Mouse (Mus musculus): ENCODE measurements around the gene Cntnap2.
"Not testable (repeated sequence)": the region's sequence is repeated elsewhere in the genome, so short reads cannot be mapped to it uniquely, and the experiment has no call there.

Cntnap2 gene

GRCm38 (mm10) chr6:47243863-47244606 lies 2184.9 kb downstream of the Cntnap2 start:
- peak; percentile 85 for DNase-seq (ENCODE audit: low spot score)

DNA sequence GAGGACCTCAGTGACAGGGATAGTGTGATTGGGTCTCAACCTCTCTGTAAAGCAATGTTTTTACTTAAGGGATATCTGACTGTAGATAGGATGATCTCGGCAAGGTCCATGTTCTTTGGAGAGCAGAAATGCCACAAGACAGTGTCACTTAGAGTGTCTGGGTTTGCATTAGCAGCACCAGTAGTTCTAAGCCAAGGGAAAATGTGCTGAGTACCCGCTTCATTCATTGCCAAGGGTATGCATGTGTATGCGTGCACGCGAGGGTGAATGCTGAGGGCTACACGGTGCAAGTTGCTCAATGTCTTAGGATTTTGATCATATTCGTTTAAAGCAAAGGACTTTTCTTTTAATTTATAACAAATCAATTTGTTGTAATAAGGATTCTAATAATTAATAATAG lies 2185.5 kb downstream of the Cntnap2 start:
- DNase-seq (ENCODE audit: low spot score): no peak

DNA sequence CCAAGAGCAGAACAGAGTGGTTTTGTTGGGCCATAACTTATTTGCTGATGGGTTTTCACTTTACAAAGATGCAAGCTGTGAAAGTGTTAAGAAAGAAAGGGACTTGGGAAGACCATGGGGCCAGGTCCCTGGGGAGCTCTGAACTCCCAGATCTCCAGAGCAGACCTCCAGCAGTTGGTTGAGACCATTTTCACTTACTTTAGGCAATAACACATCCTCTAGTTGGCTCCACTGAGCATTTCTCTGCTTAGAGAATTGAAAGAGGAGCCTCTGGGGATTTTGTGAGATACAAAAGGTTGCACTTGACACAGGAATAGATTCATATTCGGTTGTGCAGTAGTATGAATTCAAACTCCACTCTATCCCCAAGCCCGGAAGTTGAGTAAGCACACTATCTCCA lies 2196.1 kb downstream of the Cntnap2 start:
- DNase-seq (ENCODE audit: low spot score): no peak

DNA sequence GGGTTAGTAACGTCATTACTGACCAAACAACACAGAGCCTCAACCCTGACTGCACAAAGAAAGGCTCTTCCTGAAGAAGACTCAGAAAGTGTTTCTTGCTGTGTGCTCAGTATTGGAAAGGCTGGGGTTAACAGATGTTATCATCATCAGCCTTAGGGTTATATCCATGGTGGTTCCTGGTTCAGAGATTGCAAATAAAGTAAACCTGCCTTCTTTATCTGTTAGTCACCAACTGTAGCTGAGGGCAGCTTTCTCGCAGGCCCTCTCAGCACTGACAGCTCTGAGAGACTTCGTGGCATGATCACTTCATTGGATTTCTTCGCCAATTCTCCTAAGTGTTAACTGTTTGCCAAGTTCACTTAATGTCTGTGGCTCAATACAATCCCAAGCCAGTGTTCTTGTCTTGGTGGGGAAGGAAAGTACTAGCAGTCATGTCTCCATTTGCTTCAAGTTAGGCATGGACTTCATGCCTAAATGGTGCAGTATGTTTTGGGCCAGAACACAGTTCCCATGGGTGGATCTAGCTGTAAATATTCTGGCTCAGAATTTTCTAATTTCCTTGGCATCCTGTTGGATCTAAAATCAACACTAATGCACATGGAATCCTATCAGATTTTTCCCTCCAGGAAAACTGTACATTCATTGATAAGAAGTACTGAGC lies 2197.2 kb downstream of the Cntnap2 start:
- DNase-seq (ENCODE audit: low spot score): no peak

DNA sequence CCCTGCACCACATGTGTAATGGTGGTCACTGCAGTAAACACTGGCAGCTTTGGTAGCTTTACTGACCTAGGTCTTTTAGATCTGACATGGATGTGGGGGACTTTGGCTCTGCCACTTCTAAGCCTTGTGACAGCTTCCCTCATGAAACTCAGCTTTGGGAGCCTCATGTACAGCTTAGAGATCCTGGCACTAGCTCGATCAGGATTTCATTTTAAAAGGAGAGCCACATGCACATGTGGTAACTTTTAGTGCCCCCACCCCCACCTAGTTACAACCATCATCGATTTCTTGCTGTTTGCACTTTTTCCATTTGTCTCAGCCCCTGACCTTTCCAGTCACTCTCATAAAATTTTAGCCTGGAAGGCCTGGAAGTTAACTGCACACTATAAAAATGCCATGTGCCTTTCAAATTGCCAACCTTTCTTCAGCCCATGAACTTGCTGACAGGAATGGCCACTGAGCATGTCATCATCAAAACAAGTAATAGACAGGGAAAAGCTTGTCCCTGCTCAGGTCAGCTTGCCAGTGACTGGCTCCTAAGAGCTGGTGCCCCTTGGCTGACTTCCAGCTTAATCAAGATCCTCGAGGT lies 2197.9 kb downstream of the Cntnap2 start:
- no peak for DNase-seq (ENCODE audit: low spot score)

- DNase-seq (ENCODE audit: low spot score): no peak
These were observed 2200.5 kb downstream of the Cntnap2 start for GRCm38 (mm10) chr6:47259626-47260114.

DNA sequence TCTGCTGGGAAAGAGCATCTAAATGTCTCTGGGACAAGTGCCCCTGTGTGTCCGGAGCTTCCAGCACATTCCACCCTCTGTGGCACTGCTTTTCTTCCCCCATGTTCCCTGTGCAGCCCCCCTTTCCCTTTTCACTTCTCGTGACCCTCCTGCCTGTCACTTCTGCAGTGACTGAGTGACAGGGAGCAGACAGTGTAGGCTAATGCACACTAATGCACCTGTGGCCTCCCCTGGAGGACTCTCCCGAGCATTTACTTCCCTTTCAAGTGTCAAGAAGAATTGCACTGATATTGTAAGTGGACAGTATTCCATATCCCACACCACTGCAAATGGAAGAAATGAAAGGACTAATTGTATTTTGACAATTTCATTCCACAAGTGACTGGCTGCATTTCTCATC lies 2208.1 kb downstream of the Cntnap2 start:
- DNase-seq (ENCODE audit: low spot score): no peak

GRCm38 (mm10) chr6:47269455-47269854 lies 2210.3 kb downstream of the Cntnap2 start:
- no peak for DNase-seq (ENCODE audit: low spot score)

GRCm38 (mm10) chr6:47271576-47271975 lies 2212.4 kb downstream of the Cntnap2 start:
- no peak for DNase-seq (ENCODE audit: low spot score)

DNA sequence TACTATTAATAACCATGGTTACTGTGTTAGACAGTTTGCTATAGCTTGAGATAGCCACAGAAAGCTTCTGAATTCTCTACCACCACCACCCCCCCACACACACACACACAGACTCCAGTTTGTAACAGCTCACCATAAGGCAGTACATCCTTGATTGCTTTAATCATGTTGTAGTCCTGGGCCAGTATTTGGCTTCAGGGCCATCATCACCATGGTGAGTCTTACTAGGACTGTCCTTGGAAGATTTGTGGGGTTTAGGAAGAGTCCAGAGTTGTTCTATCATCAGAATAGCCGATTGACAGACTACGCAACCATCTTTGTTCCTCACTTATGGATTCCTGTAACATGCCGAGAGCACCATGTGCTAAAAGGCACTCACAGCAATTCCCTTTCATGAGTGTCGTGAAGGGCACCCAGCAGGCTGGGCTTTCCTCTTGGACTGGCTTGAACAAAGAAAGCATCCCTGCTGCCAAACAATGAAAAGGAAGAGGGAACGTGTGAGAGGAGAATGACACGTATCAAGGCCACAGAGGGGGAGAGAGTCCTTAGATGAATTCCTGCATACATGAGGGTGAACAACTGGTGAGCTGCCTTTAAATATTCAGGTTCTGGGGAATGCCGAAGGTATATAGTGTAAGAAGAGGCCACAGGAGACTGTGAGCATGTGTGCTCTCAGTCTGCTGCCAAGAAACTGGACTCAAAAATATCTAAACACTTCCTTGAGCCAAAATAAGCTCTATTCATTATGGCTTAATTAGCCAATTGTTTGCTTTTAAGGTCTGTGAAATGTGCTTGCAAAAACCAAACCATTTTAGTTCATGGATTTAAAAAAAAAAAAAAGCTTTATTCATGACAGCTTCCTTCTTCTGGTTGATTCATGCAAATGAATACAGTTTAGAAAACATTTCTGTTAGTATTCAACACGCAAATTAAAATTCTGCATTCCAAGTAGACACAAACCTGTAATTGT lies 2213.7 kb downstream of the Cntnap2 start:
- no peak for DNase-seq (ENCODE audit: low spot score)

- DNase-seq (ENCODE audit: low spot score): no peak
These were observed 2215.9 kb downstream of the Cntnap2 start for GRCm38 (mm10) chr6:47275065-47275464.

- no peak for DNase-seq (ENCODE audit: low spot score)
These were observed 2220.0 kb downstream of the Cntnap2 start for GRCm38 (mm10) chr6:47279183-47279582.

GRCm38 (mm10) chr6:47281584-47281983 lies 2222.4 kb downstream of the Cntnap2 start:
- DNase-seq (ENCODE audit: low spot score): no peak

DNA sequence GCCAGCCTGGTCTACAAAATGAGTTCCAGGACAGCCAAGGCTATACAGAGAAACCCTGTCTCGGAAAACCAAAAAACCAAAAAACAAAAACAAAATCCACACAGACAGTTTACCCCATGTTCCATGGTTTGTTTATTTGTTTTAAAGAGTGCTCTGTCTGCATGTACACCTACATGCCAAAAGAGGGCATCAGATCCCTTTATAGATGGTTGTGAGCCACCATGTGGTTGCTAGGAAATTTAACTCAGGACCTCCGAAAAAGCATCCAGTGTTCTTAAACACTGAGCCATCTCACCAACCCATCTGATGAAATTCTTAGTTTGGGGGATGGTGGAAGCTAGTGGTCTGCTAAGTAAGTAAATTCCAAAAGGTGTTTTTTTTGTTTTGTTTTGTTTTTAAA lies 2225.6 kb downstream of the Cntnap2 start:
- no peak for DNase-seq (ENCODE audit: low spot score)

DNA sequence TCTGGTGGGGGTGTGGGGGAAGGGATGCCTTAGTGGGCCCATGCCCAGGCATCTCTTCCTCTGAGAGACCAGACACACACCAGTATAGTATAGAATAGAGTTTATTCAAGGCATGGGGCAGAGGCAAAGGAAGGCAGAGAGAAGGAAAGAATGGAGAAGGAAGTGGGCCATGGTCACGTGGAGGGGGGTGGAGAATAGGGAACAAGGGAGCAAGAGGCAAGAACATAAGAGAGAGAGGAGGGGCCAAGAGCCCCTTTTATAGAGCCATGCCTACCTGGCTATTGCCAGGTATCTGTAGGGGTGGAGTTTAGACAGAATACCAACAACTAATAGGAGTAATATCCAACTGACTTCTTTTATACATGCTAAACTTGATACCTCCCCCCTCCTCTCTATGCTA lies 2226.6 kb downstream of the Cntnap2 start:
- DNase-seq (ENCODE audit: low spot score): no peak

GRCm38 (mm10) chr6:47286247-47286967 lies 2227.2 kb downstream of the Cntnap2 start:
- not testable (repeated sequence) for DNase-seq (ENCODE audit: low spot score)

GRCm38 (mm10) chr6:47287722-47288121 lies 2228.6 kb downstream of the Cntnap2 start:
- DNase-seq (ENCODE audit: low spot score): no peak

- no peak for DNase-seq (ENCODE audit: low spot score)
These were observed 2232.8 kb downstream of the Cntnap2 start for GRCm38 (mm10) chr6:47291973-47292372.

- DNase-seq (ENCODE audit: low spot score): no peak
These were observed 2233.3 kb downstream of the Cntnap2 start for GRCm38 (mm10) chr6:47292437-47292836.

GRCm38 (mm10) chr6:47294433-47294832 lies 2235.3 kb downstream of the Cntnap2 start:
- DNase-seq (ENCODE audit: low spot score): peak; percentile 45

DNA sequence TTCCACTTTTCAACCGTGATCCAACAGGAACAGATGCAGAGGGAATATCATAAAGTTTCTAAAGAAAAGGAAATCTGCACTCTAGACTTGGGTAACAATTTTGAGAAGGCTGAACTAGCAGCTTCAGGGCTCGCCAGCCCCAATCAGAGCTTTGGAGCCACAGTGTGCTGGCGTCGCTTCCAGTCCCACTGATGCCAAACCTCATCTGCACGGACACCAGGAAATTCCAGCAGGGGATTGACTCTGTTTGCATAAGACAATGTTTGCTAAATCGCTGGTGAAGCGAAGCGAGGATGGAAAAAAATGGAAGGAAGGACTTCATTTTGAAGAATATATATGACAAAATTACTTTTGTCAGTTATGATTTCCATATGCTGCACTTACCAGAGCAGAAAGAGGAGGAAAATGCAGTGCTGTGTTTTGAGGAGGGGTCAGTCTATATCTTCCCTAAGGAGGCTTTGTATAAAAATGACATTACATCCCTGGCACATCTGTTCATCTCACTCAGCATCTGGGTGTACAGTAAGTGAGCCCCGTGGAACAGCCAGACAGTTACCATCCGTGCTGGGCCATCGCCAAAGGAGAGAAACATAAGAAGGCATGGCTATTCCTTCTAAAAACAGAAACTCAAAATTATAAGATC lies 2245.8 kb downstream of the Cntnap2 start:
- no peak for DNase-seq (ENCODE audit: low spot score)
